Mouse (Mus musculus) frontal cortex, postnatal 10 days (tissue): ENCODE results near the gene Mpped2.

Experiments
- DNase-seq, 2 experiments: peaks; one replicate each; pipeline ENCODE4 v3.0.0; 2022; ENCODE audit warnings: low spot score in 2 of 2, mixed read lengths in 1 of 2

Gene Mpped2

DNA sequence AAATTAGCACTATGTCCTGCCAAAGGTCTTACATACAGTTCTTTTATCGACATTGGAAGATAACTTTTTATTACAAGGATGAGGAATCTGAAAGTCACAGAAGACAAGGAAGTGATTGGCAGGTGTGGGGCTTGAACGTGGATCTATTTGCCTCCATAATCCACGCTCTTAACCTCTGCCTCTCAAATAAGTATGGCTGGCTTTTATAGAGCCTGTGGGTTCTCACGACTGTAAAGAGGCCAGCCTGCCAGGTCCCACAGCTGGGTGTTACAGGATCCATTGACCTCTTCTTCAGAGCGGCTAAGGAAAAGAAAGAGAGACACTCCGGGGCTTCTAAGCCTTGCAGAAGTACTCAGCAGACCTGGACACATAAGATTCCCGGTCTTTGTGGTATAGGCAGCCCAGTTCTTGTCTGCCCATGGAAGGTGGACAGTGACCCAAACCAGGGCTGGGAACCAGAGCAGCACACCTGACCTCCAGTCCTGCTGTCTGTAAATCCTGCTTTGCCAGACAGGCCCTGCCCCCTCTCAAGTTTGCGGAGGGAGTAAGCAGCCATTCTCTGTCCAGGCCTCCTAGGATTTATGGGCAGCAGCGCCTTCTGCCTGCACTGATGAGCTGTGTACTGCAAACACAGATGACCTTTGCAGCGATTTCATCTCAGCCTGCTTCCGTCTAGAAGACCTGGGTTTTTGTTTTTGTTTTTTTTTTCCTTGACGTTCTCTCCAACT lies 162.7 kb downstream of the Mpped2 start:
- no peak for DNase-seq

DNA sequence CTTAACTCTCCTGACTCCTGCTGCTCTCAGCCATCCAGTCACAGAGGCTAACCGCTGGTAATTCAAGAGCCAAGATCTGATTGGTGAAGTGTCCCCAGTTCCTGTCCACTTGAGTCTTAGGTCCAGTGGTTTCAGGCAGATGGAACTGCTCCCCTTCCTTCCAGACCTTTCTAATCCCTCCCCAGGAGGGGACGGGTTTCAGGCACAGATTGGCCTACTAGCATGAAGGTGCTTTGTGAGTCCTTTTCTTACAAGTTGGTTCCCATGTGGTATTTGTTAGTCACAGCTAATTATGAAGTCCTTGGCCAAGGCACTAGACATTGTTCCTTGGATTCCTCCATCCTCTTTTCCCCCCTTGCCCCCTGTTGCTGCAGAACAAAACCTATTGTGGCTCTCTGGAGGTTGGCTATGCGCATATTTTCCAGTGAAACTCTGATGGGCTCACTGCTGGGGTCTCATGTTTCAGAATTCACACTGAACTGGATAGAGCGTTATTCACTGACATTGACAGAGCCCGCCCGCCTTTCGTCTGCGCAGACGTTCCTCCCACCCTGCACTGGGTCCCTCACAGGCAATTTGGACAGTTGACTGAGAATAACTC lies 163.4 kb downstream of the Mpped2 start:
- no peak for DNase-seq

GRCm38 (mm10) chr2:106857258-106857657 lies 164.2 kb downstream of the Mpped2 start:
- DNase-seq, result no peak

GRCm38 (mm10) chr2:106857711-106858110 lies 164.6 kb downstream of the Mpped2 start:
- DNase-seq, result no peak

DNA sequence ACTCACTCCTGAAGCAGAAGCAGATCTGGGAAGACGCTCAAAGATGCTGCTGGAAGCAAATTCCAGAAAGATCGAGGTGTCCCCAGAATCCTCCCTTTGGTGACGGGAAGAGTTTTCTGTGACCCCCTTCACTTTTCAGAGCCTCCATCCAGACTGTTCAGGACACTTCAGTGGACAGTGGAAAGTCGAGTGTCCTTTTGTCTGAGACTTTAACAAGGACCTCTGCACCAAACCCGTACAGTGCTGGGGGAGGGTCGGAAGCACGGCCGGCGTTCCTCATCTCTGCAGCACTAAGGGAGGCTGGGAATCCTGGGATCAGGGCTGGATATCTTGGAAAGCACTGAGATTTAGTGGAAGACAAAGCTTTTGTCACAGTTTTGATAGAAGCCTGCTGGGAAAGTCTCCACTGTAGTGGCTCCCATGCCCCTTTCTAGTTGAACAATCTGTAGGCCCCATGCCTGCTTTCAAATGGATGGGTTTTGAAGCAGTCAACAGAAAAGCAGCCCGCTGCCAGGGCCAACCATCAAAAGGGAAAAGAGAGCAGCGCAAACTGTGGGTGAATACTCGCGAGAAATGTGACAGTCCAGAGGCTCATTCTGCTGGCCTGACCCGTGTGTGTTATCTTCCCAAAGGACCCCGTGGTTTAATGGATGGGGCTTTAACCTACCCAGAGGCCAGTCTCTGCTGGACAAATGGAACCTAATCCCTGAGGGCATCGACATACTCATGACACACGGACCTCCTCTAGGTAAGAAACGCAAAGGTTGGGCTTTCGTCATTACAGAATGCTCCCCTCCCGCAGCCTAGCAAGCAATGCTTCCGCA lies 168.0 kb downstream of the Mpped2 start:
- no peak for DNase-seq

GRCm38 (mm10) chr2:106863050-106863653 lies 170.1 kb downstream of the Mpped2 start:
- DNase-seq, result no peak

DNA sequence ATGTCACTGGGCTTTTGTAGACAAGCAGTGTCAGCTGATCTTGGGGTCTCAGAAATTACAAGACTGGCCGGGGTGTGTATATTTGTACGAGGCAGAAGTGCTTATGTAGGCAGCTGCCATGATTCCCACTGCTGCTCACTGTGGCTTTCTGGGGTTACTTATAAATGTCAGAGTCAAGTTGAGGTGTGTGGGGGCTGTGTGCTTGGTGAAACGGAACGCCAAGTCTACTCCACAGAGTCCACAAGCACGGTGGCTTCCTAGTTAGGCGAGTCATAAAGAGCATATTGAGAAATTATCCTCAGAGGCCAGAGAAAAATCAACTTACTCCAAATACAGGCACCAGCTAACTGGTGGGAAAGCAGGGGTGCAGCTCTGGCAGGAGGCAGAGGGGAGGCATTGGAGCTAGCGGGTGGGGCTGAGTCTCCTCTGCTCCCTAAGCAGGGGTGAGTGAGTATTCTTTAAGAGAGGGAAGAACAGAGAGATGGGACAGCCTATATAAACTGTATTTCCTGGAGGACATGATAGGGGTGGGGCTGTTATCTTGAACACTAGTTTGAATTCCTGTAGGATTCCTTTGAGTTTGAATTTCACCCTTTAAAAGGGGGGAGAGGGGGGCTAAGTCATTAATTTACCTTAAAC lies 172.2 kb downstream of the Mpped2 start:
- DNase-seq, result no peak

GRCm38 (mm10) chr2:106866303-106866702 lies 173.2 kb downstream of the Mpped2 start:
- no peak for DNase-seq

GRCm38 (mm10) chr2:106870886-106871285 lies 177.8 kb downstream of the Mpped2 start:
- DNase-seq, result no peak

DNA sequence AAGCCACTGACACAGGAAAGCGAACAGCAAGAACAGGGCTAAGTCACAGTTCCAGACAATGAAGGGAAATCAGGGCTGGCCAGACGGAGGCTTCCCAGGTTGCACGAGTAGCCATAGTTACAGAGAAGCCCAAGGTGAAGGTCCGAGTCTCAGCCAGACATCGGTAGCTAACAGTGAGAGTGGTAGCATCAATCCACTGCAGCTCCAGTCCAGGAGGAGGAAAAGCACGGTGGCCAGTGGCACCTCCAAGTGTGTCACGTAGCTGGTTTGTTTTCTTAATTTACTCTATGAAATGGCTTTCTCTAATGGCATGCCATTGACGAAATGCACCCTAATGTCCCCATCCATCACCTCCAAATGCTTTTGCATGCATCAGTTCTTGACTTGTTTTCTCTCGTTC lies 180.1 kb downstream of the Mpped2 start:
- DNase-seq, result no peak

DNA sequence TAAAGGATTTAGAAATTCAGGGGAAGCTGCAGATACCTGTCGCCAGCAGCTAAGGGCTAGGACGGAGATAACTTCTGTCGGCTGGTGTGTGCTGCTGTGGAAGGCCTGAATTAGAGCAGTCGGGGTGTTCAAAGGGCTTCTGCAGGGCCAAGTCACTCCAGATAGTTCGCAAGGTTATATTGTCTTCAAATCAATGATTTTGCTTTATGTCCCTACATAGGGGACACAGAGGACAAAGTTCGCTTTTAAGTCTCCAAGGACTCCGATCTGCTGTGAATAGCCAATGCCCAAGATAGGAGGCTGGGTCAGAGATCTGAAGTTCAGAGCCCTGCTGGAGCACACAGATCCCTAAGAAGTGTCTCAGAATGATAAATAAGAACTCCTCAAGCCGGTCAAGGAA lies 190.3 kb downstream of the Mpped2 start:
- DNase-seq, result no peak

GRCm38 (mm10) chr2:106888174-106888573 lies 195.1 kb downstream of the Mpped2 start:
- DNase-seq, result no peak

GRCm38 (mm10) chr2:106889297-106890000 lies 196.4 kb downstream of the Mpped2 start:
- no peak for DNase-seq

- DNase-seq, result no peak
Measured at GRCm38 (mm10) chr2:106893376-106893775, 200.3 kb downstream of the Mpped2 start.

- DNase-seq, result no peak
Measured at GRCm38 (mm10) chr2:106895326-106896023, 202.4 kb downstream of the Mpped2 start.

- DNase-seq, result no peak
Measured at GRCm38 (mm10) chr2:106896024-106896384, 202.9 kb downstream of the Mpped2 start.

DNA sequence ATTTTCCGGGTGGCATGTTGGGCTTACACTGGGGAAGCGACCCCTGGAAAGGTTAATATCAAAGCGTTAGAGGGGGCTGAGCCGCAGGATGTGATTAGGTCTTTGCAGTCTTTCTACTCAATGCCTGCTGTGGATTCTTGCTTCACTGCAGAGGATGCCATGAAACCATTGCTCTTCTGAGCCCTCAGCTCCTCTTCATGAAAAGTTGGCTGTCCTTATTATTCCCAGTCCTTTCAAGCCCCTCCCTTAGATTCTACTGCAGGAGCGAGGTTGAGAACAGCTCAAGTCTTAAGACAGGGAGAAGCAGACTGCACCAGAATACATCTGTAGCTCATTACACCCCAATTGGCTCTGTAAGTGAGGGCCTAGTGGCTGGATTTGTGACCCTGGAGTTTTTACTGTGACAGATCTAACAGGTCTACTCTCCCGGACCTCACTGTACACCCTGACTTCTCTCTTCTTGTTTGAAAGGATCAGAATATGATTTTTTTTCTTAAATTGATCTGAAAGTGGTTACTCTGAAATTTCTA lies 218.9 kb downstream of the Mpped2 start:
- DNase-seq, result no peak
